Mouse (Mus musculus) layer of hippocampus, adult 6 months (tissue): Measurements from ENCODE around the gene Pip5k1c. TPM values are rescaled to one million over a fixed set of nuclear protein-coding genes. Genes with fewer than 3 reads are reported as not detected.
A peak's percentile ranks its signal among the peaks of the same experiment; 100 is the strongest.

Source experiments
- long read RNA-seq, 2 experiments: library from polyadenylated mRNA; unstranded; transcript quantifications; one replicate each; pipeline ENCODE4 v2.0.0; 2019 to 2020
- microRNA-seq: library from miRNA; unstranded; fragments of <30 nt; microRNA quantifications from one replicate; pipeline ENCODE4 v1.2.0, GENCODE M21; 2020
- polyA plus RNA-seq: library from polyadenylated mRNA; unstranded; fragments of <200 nt; fragmentation: Nextera tagmentation; gene quantifications from 2 replicates; pipeline ENCODE4 v1.2.3, GENCODE M21; 2021

Gene Pip5k1c
- 48.2 and 55.7 TPM in 2 replicates for polyA plus RNA-seq
- long read RNA-seq, experiment 1, full-length matches to known transcripts = 20 of 79 reads
- long read RNA-seq, experiment 1, partial matches to known transcripts = 55 of 79 reads
- long read RNA-seq, experiment 1, other reads (novel, unspliced or antisense) = 4 of 79 reads
- long read RNA-seq, experiment 2, full-length matches to known transcripts = 393 of 556 reads
- long read RNA-seq, experiment 2, partial matches to known transcripts = 140 of 556 reads
- long read RNA-seq, experiment 2, other reads (novel, unspliced or antisense) = 23 of 556 reads

DNA sequence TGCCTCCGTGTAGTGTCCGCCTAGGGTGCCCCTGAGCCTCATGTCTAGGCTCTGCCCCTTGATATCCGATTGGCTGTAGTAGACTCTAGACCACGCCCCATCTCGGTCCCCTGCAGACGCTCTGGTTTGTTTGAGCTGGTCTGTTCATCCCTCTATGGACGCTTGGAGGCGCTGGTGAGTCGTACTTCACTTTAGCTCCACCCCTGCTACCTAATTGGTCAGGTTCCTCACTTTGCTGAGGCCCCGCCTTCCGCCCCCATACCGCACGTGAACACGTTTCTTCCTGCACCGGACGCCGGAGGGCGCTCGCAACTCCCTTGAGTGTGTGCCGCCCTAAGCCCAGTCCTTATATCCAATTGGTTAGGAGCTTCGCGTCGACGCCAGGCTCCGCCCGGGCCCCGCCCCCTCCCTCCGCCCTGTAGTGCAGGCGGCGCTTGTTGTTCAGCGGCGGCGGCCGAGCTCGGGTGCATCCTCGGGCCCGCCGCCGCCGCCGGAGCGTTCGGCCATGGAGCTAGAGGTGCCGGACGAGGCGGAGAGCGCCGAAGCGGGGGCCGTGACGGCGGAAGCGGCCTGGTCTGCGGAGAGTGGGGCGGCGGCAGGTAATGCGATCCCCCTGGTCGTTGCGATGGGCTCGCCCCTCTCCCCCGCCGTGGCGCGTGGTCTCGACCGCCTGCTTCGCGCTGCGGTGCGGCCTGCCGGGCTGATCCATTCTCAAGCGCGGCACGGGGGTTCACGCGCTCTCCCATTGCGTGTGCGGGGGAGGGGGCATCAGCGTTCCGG is at the start of gene Pip5k1c:
Pip5k1c (plus strand) TSS at position 410 of the 780 bp plus-strand sequence.

DNA sequence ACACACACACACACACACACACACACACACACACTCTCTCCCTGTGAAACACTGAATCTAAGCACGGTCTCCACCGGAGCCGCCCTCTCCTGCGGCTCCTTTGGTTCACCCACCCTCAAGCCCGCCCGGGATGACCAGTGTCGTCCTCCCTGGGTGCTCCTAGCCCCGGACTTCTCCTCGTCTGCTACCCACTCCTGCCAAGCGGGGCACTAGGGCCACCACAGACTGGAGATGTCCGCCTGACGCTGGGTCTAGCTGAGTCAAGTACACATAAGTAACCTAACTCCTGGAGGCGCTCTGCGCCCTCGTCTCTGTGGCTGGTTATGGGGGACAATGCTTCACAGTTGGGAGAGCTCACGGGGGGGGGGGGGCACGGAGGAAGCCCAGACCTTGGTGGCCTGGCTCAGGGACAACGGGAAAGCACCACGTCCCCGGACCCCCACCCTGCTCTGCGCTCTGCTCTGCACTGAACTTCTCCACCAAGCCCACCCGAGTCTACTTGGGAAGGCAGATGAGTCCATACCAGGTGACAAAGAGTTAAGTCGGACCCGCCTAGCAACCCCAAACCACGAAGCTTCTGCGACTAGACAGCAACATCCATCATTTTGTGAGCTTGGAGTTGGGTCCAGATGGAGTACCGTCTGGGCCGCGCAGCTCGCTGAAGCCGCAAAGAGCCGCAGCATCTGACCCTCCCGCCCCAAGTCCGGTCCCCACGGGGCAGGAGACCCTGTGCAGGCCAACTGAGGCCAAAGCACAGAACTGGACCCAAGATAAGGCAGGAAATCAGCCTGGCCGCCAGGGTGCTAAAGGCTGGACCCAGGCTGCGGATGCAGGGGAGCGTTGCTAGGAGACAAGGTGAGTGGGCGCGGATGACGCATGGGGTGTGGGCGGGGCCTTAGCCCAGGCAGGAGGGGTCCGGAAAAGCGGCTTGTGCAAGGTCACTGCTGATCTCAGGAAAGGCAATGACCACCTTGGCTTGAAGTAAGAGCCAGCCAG is 40.0 kb upstream of the Pip5k1c start, which contains the start of gene Matk:
Matk (plus strand) TSS at position 512 of the 996 bp plus-strand sequence.

DNA sequence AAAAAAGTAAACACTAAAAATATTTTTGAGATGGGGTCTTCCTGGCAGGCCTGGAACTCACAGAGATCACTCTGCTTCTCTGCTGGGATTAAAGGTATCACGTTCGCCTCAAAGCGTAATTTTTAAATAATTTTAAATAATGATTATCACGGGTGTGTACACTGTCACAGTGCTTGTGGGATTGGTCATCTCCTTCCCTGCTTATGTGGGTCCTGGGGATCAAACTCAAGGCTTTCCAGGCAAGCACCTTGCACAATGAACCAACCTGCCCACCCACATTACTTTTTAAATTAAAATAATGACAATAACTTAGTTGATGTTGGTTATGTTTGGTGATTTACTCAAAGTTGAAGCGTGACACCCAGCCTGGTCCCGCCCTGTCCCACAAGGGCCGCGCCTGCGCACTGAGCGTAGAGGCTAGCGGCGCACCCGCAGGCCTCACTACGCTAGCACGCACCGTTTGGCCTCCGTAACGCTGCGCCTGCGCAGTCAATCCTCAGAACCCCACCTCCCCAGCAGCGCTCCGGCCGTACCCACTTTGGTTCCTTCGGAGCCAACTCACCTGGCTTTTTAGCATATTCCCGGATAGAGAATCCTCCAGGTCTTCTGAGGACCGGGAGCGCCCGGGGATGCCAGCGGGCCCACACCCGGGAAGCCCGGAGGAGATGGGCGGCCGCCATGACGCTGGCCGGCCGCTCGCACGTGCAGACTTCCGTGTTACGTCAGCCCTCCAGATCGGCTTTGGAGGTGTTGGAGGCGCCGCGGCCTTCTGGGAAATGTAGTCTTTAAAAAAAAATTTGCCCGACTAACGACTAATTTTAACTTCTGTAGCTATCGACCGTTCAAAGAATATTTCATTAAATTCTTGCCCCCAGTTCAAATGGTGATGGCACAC is 26.3 kb upstream of the Pip5k1c start, which contains the start of the genes Mrpl54 and Apba3:
Mrpl54 (minus strand) TSS at position 724 of the 895 bp plus-strand sequence.
Apba3 (plus strand) TSS at position 750 of the 895 bp plus-strand sequence.

DNA sequence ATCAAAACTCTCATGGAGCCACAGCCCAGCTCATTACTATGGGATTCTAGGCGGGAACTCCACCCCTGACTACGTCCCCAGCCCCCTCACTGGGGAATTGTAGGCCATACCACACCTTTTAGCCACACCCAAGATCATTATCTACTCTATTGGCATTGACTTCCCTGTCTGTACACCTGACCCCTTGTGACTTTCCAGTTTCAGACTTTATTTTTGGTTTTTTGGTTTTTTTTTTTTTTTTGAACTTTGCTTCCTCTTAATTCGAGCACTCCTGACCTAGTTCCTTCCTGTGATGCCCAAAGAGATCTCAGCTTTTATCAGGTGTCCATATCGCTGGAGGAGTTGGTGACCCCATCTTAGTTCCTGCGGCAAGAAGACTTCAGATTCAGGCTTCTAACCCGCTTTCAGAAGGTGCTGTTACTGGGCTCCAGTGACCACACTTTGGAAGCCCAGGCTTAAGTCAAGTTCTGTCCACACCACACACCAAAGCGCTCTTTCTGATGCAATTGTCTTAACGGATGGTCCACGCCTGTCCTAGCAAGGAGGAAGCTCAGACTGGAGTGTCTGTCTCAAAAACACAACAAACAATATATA is 1.2 kb upstream of the Pip5k1c start, which contains the start of gene Tjp3:
Tjp3 (minus strand) TSS at position 71 of the 594 bp plus-strand sequence.

DNA sequence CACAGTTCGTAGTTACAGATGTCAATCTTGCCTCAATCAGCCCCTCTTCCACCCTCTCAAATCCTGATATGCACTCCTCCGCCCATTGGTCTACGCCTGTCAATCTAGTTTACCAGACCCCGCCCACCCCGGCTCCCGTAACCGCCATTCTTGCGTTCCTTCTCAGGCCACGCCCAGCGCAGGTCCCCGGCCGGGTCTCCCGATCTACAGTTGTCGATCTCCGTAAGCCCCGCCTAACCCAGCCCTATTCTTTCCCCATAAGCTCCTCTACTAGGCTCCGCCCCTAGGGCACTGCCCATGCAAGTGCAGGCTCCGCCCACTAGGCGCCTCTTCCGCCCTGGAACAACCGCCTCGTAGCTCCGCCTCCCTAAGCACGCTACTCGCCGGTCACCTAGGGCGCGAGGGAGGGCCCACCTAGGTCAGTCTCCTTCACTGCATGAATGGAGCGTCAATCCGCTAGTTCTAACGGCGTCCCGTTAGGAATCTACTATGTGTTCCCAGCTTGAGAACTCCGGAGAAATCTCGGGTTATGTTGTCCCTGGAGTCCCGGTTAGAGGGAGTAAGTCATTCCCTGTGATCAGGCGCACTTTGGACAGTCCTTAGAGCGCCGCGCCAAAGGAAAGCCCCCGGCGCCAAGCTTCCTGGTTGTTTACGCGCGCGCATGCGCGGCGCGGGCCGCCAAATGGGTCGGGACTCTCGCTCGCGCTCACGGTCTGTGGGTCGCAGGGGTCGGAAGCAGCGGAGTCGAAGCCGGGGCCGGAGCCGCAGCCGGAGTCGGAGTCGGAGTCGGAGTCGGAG is 28.0 kb downstream of the Pip5k1c start, which contains the start of gene Cactin:
Cactin (plus strand) TSS at position 554 of the 798 bp plus-strand sequence.

DNA sequence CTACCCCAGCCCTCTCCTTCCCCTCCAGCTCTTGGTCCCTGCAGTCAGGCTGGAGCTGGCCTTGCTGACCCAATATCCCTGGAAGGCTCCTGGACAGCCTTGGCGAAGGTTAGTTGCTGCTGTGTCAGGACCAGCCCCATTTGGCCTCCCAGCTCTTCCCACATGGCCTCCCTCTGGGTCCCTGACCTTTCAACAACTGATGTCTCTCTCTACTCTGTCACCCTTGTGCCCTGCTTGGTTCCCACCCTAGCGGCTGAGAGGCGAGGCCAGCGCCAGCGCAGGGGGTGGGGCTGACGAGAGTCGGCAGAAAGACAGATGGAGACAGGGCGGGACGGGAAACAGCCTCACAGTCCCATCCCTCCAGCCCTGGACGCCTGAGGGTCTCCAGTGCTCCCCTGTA is 35.6 kb downstream of the Pip5k1c start, which contains the start of gene Tbxa2r:
Tbxa2r (plus strand) TSS at position 346 of the 400 bp plus-strand sequence.

DNA sequence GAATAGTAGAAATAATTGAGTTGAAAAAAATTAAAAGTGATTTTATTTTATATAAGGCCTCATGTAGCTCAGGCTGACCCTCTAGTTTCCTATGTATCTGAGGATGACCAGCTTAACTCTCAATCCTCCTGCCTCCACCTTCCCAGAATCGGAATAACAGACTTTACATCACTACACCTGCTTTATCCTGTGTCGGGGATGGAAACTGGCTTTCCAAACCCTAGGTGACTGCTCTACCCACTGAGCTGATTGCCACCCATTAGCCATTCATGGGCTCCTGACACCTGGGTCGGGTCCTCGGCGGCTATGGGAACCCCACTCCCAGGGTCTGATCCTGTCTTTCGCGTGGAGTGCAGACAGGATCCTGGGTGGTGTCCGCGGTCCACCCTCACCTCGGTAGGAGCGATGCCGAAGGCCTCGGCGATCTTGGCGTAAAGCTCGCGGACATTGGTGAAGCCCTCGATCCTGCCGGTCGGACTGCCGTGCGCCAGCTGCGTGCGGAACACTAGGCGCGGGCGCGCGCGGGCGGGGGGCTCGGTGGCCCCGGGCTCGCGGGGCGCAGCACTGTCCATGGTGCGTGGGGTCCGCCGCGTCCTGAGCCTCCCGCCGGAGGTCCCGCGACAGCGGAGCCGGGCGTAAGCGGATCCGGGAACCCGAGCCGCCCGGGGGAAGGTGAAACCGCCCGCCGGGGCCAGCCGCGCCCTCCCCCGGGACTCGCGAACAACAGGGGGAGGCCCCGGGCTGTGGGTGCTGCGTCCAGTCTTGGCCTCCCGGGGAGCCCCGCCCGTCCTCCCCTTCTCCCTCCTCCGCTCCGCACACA is 50.1 kb downstream of the Pip5k1c start, which contains the start of gene Gipc3:
Gipc3 (minus strand) TSS at position 581 of the 820 bp plus-strand sequence.

DNA sequence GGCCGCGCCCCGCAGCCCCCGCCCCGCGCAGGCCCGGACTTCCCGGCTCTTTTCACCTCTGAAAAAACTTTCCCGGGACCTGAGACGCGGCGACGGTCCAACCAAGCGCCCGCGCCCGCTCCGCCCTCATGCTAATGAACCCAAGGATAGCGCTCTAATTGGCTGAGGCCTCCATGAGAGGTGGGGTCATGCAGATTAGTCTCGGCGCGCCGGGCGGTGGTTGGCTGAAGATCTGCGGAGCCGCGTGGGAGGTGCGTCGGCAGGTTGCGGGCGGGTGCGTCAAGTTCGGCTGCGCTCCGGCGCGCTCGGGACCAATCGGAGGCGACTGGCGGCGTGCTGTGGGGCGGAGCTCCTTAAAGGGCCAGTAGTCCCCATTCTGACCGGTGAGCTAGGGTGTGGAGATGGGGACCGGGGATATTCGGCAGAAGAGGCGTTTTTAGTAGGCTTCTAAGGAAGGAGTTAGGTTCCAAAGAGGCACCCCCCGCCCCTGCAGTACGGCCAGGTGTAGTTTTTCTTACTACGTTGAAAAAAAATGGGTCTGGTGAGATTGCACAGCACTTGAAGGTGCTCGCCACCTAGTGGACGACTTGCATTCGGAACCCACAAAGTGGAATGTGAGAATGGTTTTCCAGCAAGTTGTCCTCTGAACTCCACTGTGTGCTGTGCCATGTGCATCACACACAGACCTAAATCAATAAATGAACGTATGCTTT is 57.7 kb downstream of the Pip5k1c start, which contains the start of gene Hmg20b:
Hmg20b (minus strand) TSS at position 130 of the 713 bp plus-strand sequence.

DNA sequence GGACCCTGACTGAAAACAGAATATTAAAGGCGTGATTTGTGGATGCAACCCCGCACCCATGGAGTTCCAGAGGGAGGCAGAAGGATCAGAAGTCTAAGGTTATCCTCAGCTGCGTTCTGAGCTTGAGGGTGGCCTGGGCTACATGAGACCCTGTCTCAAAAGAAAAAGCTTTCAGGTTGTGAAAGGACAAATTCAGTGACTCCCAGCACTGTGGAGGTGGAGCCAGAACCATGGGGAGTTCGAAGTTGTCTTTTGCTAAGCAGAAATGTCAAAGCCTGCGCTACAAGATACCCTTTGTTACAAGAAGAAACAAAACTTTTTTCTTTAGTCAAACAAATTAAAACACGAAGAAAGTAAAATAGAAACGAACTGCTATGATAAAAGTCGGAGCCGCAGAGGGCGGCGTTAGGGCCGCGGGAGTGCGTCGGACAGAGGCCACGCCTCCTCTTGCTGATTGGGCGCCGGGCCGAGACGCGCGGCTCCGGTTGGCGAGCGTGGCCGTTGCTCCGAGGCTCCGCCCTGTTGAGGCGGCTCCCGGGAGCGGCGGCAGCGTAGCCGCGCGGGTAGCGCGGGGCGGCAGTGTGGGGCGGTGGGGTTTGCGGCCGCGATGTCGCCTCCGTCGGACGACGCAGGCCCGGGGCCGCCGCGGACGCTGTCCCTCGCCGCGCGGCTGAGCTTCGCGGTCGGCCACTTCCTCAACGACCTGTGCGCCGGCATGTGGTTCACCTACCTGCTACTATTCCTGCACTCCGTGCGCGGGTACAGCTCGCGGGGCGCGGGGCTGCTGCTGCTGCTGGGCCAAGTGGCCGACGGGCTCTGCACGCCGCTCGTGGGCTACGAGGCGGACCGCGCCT is 64.5 kb downstream of the Pip5k1c start, which contains the start of gene Mfsd12:
Mfsd12 (plus strand) TSS at position 501 of the 854 bp plus-strand sequence.

DNA sequence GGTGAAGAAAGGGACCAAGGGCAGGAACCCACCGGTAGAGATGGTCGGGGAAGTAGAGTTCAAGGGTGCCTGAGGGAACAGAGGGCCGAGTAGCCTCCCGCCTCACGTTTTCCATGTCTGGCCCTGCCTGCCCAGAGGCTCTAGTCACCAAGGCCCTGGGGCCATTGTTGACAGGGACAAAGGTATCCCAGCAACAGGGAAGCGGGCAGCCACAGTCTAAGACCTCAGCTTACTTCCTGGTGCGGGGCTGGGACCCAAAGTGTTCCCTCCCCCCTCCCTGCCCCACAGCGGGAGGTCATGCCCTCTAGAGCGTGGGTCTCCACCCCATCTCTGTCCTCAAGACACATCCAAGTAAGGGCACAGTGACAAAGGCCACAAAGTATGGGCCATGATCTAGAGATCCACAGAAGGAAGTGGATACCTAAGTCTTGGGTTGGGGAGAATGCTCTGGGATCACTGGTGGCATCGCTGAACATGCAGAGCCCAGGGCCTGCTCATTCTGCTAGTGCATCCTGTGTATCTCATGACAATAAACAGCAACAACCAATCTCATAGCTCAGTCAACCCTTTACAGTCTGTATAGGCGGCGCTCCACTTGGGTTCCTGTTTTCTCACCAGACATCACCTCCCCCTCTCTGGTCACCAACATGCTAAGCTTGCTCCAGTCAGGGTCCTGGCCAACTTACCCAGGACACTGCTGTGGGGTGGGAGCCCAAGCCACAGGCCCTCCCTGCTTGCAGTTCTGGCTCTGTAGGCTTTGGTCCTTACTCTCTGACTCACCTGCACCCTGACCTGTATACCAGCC is 73.1 kb downstream of the Pip5k1c start, which contains the start of gene 4930404N11Rik:
4930404N11Rik (minus strand) TSS at position 145 of the 805 bp plus-strand sequence.

Small RNAs within 50 kb of the gene (microRNA-seq; reads per million reads assigned to microRNA genes)
- gene Mir3057 = 51.5 reads per million, percentile 51 among the genes with 10 or more reads in this experiment

Other genes with a start within 250 kb of the Pip5k1c start
- 251 and 255 TPM in 2 replicates for gene Sgta, start 232.8 kb upstream of the Pip5k1c start, polyA plus RNA-seq
- gene Thop1, start 222.9 kb upstream of the Pip5k1c start, polyA plus RNA-seq = 19.6 and 20.0 TPM in 2 replicates
- gene Creb3l3, start 194.1 kb upstream of the Pip5k1c start, polyA plus RNA-seq = 1.1 and 1.4 TPM in 2 replicates
- gene Map2k2, start 187.0 kb upstream of the Pip5k1c start, polyA plus RNA-seq = 109 and 133 TPM in 2 replicates
- gene Zbtb7a, start 157.7 kb upstream of the Pip5k1c start, polyA plus RNA-seq = 87.7 and 94.4 TPM in 2 replicates
- gene Pias4, start 125.0 kb upstream of the Pip5k1c start, polyA plus RNA-seq = 15.8 and 17.3 TPM in 2 replicates
- 609 and 694 TPM in 2 replicates for gene Eef2, start 116.3 kb upstream of the Pip5k1c start, polyA plus RNA-seq
- 3.5 and 5.3 TPM in 2 replicates for gene Dapk3, start 110.0 kb upstream of the Pip5k1c start, polyA plus RNA-seq
- gene 4930442H23Rik, start 109.1 kb upstream of the Pip5k1c start, polyA plus RNA-seq = not detected in 2 replicates
- not detected in 2 replicates for gene Nmrk2, start 90.9 kb upstream of the Pip5k1c start, polyA plus RNA-seq
- 47.2 and 52.7 TPM in 2 replicates for gene Atcay, start 62.1 kb upstream of the Pip5k1c start, polyA plus RNA-seq
- 33.7 and 36.7 TPM in 2 replicates for gene Zfr2, start 59.8 kb upstream of the Pip5k1c start, polyA plus RNA-seq
- 145 and 170 TPM in 2 replicates for gene Matk, start 40.0 kb upstream of the Pip5k1c start, polyA plus RNA-seq
- gene Mrpl54, start 26.0 kb upstream of the Pip5k1c start, polyA plus RNA-seq = 119 and 122 TPM in 2 replicates
- 20.9 and 24.9 TPM in 2 replicates for gene Apba3, start 26.0 kb upstream of the Pip5k1c start, polyA plus RNA-seq
- gene Tjp3, start 1.4 kb upstream of the Pip5k1c start, polyA plus RNA-seq = 1.1 and 4.3 TPM in 2 replicates
- gene Cactin, start 28.1 kb downstream of the Pip5k1c start, polyA plus RNA-seq = 13.5 and 13.9 TPM in 2 replicates
- gene Tbxa2r, start 35.8 kb downstream of the Pip5k1c start, polyA plus RNA-seq = 1.4 and 1.7 TPM in 2 replicates
- 0.60 and 0.80 TPM in 2 replicates for gene Gipc3, start 50.3 kb downstream of the Pip5k1c start, polyA plus RNA-seq
- 28.5 TPM in 2 replicates for gene Hmg20b, start 57.5 kb downstream of the Pip5k1c start, polyA plus RNA-seq
- gene Mfsd12, start 64.5 kb downstream of the Pip5k1c start, polyA plus RNA-seq = 9.2 and 10.7 TPM in 2 replicates
- not detected in 2 replicates for gene 4930404N11Rik, start 72.9 kb downstream of the Pip5k1c start, polyA plus RNA-seq
- gene Fzr1, start 85.6 kb downstream of the Pip5k1c start, polyA plus RNA-seq = 62.7 and 65.6 TPM in 2 replicates
- gene Dohh, start 91.5 kb downstream of the Pip5k1c start, polyA plus RNA-seq = 178 and 192 TPM in 2 replicates
- gene Gm48551, start 91.5 kb downstream of the Pip5k1c start, polyA plus RNA-seq = 4.3 and 4.7 TPM in 2 replicates
- gene Gm48552, start 96.0 kb downstream of the Pip5k1c start, polyA plus RNA-seq = 1.3 TPM in 1 of 2 replicates, not detected in the other
- 2.8 and 3.4 TPM in 2 replicates for gene Smim24, start 100.1 kb downstream of the Pip5k1c start, polyA plus RNA-seq
- 22.5 and 25.0 TPM in 2 replicates for gene Nfic, start 162.7 kb downstream of the Pip5k1c start, polyA plus RNA-seq
- gene Celf5, start 189.7 kb downstream of the Pip5k1c start, polyA plus RNA-seq = 60.5 and 83.1 TPM in 2 replicates
- gene Ncln, start 203.4 kb downstream of the Pip5k1c start, polyA plus RNA-seq = 45.3 and 46.2 TPM in 2 replicates
- gene S1pr4, start 207.2 kb downstream of the Pip5k1c start, polyA plus RNA-seq = 0.43 and 0.55 TPM in 2 replicates
- gene Gna15, start 231.3 kb downstream of the Pip5k1c start, polyA plus RNA-seq = 2.6 and 3.5 TPM in 2 replicates